Mouse (Mus musculus) ES-E14 (cell line): Measurements from ENCODE around the gene Stox1.

Experiments used
- CHD2 ChIP-seq: IDR thresholded peaks from 2 replicates; pipeline ENCODE4 v1.6.1; 2014; ENCODE audit warnings: mild to moderate bottlenecking, low read depth, low read length, inconsistent platforms
- HCFC1 ChIP-seq: IDR thresholded peaks from 2 replicates; pipeline ENCODE4 v1.6.1; 2012; ENCODE audit warnings: low read length, inconsistent platforms, borderline replicate concordance; ENCODE audit not compliant: insufficient read depth
- MAFK ChIP-seq: IDR thresholded peaks from 2 replicates; pipeline ENCODE4 v1.6.1; 2014; ENCODE audit warnings: mild to moderate bottlenecking, low read depth, low read length, inconsistent platforms; ENCODE audit not compliant: insufficient read depth
- ZC3H11A ChIP-seq: IDR thresholded peaks from 2 replicates; pipeline ENCODE4 v1.6.1; 2012; ENCODE audit warnings: low read depth, mild to moderate bottlenecking, inconsistent platforms, low read length, borderline replicate concordance
- ZNF384 ChIP-seq: IDR thresholded peaks from 2 replicates; pipeline ENCODE4 v1.6.1; 2012; ENCODE audit warnings: low read depth, low read length, inconsistent platforms

DNA sequence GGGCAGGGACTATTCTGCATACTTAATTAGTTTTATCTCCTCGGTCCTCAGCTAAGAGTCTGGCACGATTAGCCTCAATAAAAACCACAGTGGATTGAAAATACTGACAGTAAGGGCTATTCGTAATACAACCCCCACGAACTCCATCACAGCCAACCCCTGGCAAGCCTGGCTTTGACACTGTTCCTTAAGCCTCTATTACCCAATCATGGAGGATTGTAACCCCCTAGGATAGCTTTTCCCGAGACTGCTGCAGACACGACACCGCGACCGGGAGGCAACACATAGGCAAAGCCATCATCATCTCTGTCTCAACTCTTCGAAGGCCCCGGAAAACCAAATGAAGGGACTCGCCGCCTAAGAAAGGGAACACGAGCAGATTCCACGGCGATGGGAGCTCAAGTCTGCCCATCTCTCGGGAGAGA, 75.6 kb downstream of the Stox1 start:
- TF ChIP-seq HCFC1 (no peak), ZC3H11A (no peak), CHD2 (no peak), MAFK (no peak), ZNF384 (no peak)
